Mouse (Mus musculus) midbrain, postnatal 0 days (tissue): ENCODE results near the gene Xdh. TPM values are rescaled to one million over a fixed set of nuclear protein-coding genes. Genes with fewer than 3 reads are reported as not detected.

ENCODE experiments used
- ATAC-seq: fragments of 200-750 bp; cut with Nextera tagmentation; 2 replicates; pipeline ENCODE4 v1.8.0; 2017; ENCODE audit warnings: moderate number of reproducible peaks, mild to moderate bottlenecking, moderate TSS enrichment, moderate library complexity; ENCODE audit not compliant: low FRiP score
- DNase-seq: peaks from one replicate; pipeline ENCODE4 v3.0.0-alpha.2; 2015; ENCODE audit warnings: low spot score
- H3K27ac ChIP-seq: fragments of 300-500 bp; sonication (generic); 2 replicates; pipeline ENCODE4 v1.5.1; 2014; ENCODE audit warnings: low read depth, mild to moderate bottlenecking, low read length, mixed read lengths
- H3K27me3 ChIP-seq: fragments of 300-500 bp; sonication (generic); 2 replicates; pipeline ENCODE4 v1.6.1; 2014; ENCODE audit warnings: low read length, control low read depth, mixed read lengths; ENCODE audit not compliant: insufficient read depth
- H3K36me3 ChIP-seq: fragments of 300-500 bp; sonication (generic); 2 replicates; pipeline ENCODE4 v1.6.1; 2014; ENCODE audit warnings: low read length, control low read depth, mixed read lengths; ENCODE audit not compliant: insufficient read depth
- H3K4me1 ChIP-seq: fragments of 300-500 bp; sonication (generic); 2 replicates; pipeline ENCODE4 v1.6.1; 2014; ENCODE audit warnings: mild to moderate bottlenecking, control low read depth, antibody characterized with exemption, low read length, mixed read lengths; ENCODE audit not compliant: insufficient read depth
- H3K4me2 ChIP-seq: fragments of 300-500 bp; sonication (generic); 2 replicates; pipeline ENCODE4 v1.6.1; 2014; ENCODE audit warnings: low read depth, mild to moderate bottlenecking, low read length, mixed read lengths; ENCODE audit not compliant: poor library complexity, severe bottlenecking
- H3K4me3 ChIP-seq: fragments of 300-500 bp; sonication (generic); 2 replicates; pipeline ENCODE4 v1.5.1; 2014; ENCODE audit warnings: low read depth, mild to moderate bottlenecking, low read length, moderate library complexity
- H3K9ac ChIP-seq: fragments of 300-500 bp; sonication (generic); replicated peaks from 2 replicates; pipeline ENCODE4 v1.6.1; 2014; ENCODE audit warnings: mild to moderate bottlenecking, low read length, moderate library complexity, mixed read lengths; ENCODE audit not compliant: poor library complexity, severe bottlenecking
- H3K9me3 ChIP-seq: fragments of 300-500 bp; sonication (generic); 2 replicates; pipeline ENCODE4 v1.6.1; 2016; ENCODE audit warnings: low read length, control low read depth
- CTCF ChIP-seq: IDR thresholded peaks from 2 replicates; pipeline ENCODE4 v1.5.1; 2016; ENCODE audit warnings: antibody characterized with exemption, mild to moderate bottlenecking
- WGBS: fragments of 180-500 bp; shearing (Covaris S2); extraction: QIAGEN DNeasy Blood & Tissue Kit; methylation state at CpG from one replicate; pipeline ENCODE4 v1.1.7; 2014; 5-methylcytosine and 5-hydroxymethylcytosine counted together
- polyA plus RNA-seq: library from polyadenylated mRNA; unstranded; fragments of >200 nt; fragmentation: Nextera tagmentation; extraction: Ambion mirVana; gene quantifications from 2 replicates; pipeline ENCODE4 v1.2.1, GENCODE M21; 2015
- total RNA-seq: library from RNA; depleted of rRNA; stranded (reverse); fragments of >200 nt; gene quantifications from 2 replicates; pipeline ENCODE4 v1.2.3, GENCODE M21; 2014

Xdh gene
- total and polyA plus RNA-seq, 2 experiments from 2014 or later: 0.55 to 0.59 TPM

DNA sequence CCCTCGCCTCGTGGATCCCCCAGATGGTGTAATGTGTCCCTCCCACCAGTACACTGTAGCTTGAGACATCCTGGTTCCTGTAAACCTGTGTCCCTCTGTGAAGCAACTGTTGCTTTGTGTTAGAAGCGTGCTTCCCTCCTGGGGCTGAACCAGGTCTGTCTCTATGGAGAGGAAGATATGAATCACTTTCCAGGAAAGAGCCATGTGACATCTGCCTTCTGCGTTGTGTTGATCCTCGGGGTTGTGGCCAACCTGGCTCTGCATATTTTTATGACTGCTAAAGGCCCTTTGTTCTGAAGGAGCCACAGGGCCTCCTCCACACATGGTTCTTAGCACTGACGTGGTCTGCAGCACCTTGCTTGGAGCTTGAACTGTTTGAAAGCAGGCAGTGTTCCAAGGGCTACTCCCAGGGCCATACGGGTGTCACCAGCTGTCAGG lies 31.0 kb downstream of the Xdh start:
- Histone ChIP-seq H3K9ac (no peak overlapping the region), H3K4me1 (no peaks in the 10 kb centered on the region), H3K36me3 (no peaks in the 10 kb centered on the region), H3K4me2 (no peak overlapping the region), H3K27me3 (no peaks in the 10 kb centered on the region), H3K4me3 (no peak overlapping the region), H3K9me3 (no peaks in the 10 kb centered on the region), H3K27ac (no peak overlapping the region)
- ATAC-seq (0 out of 2 replicates have a peak, but pooled peaks have one; percentile 38), DNase-seq (peak; percentile 41)
- TF ChIP-seq CTCF: no peak
- WGBS: 77% methylated on average over 7 of the region's 7 CpGs

GRCm38 (mm10) chr17:73918138-73918537 lies 31.9 kb downstream of the Xdh start:
- no peaks in the 10 kb centered on the region for H3K36me3 ChIP-seq
- DNase-seq: no peak
- 91% methylated on average over 3 of the region's 3 CpGs for WGBS
- no peak overlapping the region for H3K27ac ChIP-seq
- H3K4me3 ChIP-seq: no peak overlapping the region
- no peak overlapping the region for H3K9ac ChIP-seq
- H3K4me2 ChIP-seq: no peak overlapping the region
- no peak for TF ChIP-seq CTCF
- H3K27me3 ChIP-seq: no peaks in the 10 kb centered on the region
- ATAC-seq: no peak
- H3K9me3 ChIP-seq: no peaks in the 10 kb centered on the region
- no peaks in the 10 kb centered on the region for H3K4me1 ChIP-seq

DNA sequence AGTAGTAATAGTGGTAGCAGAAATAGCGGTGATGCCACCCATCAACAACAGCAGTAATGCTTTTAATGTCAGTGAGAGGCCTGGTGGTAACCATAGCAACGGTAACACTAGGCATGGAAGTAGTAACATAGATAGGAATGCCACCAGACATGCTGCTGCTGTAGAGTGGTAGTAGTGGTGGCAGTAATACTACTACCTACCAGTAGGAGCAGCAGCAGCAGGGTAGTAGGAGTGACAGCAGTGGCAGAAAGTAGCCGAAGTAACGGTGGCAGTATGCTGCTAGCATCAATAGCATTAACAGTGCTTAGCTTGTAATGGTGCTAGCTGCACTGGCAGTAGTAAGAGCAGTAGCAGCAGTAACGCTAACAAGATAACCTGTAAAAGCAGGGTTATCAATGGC lies 32.3 kb downstream of the Xdh start:
- no peak overlapping the region for H3K4me3 ChIP-seq
- ATAC-seq (no peak; the same call in 1 of the 2 replicates), DNase-seq (no peak)

DNA sequence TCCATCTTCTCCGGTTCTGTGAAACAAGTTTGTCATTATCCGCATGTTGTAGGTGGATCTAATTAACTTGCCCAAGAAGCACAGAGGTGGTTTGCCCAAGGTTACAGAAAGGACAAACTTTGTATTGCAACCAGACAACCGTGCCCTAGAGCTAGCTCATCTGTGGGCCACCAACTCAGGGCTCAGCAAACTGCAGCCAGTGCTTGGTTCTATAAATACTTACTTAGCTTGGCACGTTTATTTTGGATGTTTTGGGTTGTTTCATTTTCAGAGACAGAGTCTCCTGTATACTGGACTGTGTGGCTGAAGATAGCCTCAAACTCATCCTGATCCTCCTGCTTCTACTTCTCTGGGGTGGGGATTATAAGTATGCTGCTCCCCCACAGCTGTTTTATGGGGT lies 35.3 kb downstream of the Xdh start:
- H3K4me2 ChIP-seq: no peak overlapping the region
- TF ChIP-seq CTCF: no peak
- H3K27me3 ChIP-seq: no peaks in the 10 kb centered on the region
- no peaks in the 10 kb centered on the region for H3K9me3 ChIP-seq
- no peaks in the 10 kb centered on the region for H3K4me1 ChIP-seq
- WGBS: 81% methylated on average over 4 of the region's 4 CpGs
- ATAC-seq (no peak), DNase-seq (no peak)
- H3K4me3 ChIP-seq: no peak overlapping the region
- H3K9ac ChIP-seq: no peak overlapping the region
- H3K36me3 ChIP-seq: no peaks in the 10 kb centered on the region
- no peak overlapping the region for H3K27ac ChIP-seq

More for the DNA sequence above, 32.3 kb downstream of the Xdh start:
- H3K27ac ChIP-seq: no peak overlapping the region
- TF ChIP-seq CTCF: peak; percentile 8; the same call in 1 of the 2 replicates
- H3K9me3 ChIP-seq: no peaks in the 10 kb centered on the region
- no peak overlapping the region for H3K4me2 ChIP-seq
- no peaks in the 10 kb centered on the region for H3K27me3 ChIP-seq
- no peak overlapping the region for H3K9ac ChIP-seq
- no peaks in the 10 kb centered on the region for H3K36me3 ChIP-seq
- WGBS: 85% methylated on average over 5 of the region's 5 CpGs
- no peaks in the 10 kb centered on the region for H3K4me1 ChIP-seq

GRCm38 (mm10) chr17:73906076-73906475 lies 43.9 kb downstream of the Xdh start:
- H3K36me3 ChIP-seq: no peaks in the 10 kb centered on the region
- no peak overlapping the region for H3K27ac ChIP-seq
- H3K4me3 ChIP-seq: no peak overlapping the region
- no peaks in the 10 kb centered on the region for H3K27me3 ChIP-seq
- DNase-seq: no peak
- WGBS: 86% methylated on average over 8 of the region's 8 CpGs
- H3K9me3 ChIP-seq: no peaks in the 10 kb centered on the region
- no peaks in the 10 kb centered on the region for H3K4me1 ChIP-seq
- no peak overlapping the region for H3K9ac ChIP-seq
- no peak overlapping the region for H3K4me2 ChIP-seq
- no peak for TF ChIP-seq CTCF
- ATAC-seq: no peak

GRCm38 (mm10) chr17:73905043-73905750 lies 44.8 kb downstream of the Xdh start:
- WGBS: 88% methylated on average over 7 of the region's 7 CpGs
- no peak overlapping the region for H3K27ac ChIP-seq
- TF ChIP-seq CTCF: no peak
- H3K4me2 ChIP-seq: no peak overlapping the region
- H3K27me3 ChIP-seq: no peaks in the 10 kb centered on the region
- H3K9ac ChIP-seq: no peak overlapping the region
- no peaks in the 10 kb centered on the region for H3K4me1 ChIP-seq
- ATAC-seq: no peak
- no peak for DNase-seq
- H3K4me3 ChIP-seq: no peak overlapping the region
- no peaks in the 10 kb centered on the region for H3K36me3 ChIP-seq
- no peaks in the 10 kb centered on the region for H3K9me3 ChIP-seq
